Mouse (Mus musculus): ENCODE results near the gene Kcnj10.
A peak's percentile ranks its signal among the peaks of the same experiment; 100 is the strongest.

DNA sequence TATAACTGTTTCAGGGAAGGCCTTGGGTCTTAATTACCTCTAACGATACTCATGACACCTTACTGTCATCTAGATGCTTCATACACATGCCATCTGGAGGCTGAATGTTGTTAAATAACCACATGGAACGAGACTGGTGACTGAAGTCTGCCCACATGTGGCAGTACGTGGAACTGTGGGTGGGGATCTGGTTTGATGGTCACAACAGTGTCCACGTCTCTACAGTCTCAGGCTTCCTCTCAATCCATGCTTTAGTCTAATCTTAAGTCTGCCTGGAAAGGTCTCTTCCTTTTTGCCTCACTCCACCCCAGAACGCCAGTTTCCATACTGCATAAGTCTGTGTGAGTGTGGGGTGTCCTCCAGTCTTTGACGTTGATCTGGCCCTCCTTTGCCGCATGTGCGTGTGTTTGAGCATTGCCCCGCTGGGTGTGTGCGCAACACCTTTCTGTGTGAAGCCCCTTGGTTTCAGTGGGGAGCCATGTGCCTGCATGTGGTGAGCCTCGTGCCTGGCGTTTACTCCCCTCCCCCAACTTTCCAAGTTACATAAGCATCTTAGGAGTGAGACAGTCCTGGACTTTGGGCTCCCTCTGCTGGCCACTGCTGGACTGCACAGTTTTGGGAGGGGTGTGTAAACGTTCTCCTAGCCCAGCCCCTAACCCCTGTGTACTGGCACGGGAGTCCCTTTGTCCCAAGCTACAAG is 31.2 kb upstream of the Kcnj10 start:
- peak; percentile 90 for TF ChIP-seq CTCF (IDR thresholded peaks at IDR 0.05; ENCODE audit: borderline replicate concordance, insufficient read depth, low read length)
- peak; percentile 43 for TF ChIP-seq POLR2A (IDR thresholded peaks at IDR 0.05; ENCODE audit: low read depth, low read length)

Measured in embryonic fibroblast, embryonic 13.5 days (primary cell).